Mouse (Mus musculus) erythroblast, embryonic 14.5 days (primary cell): ENCODE data around the gene Abcb9. TPM values are rescaled to one million over a fixed set of nuclear protein-coding genes. Genes with fewer than 3 reads are reported as not detected.

Source experiments
- H3K27me3 ChIP-seq: 2 replicates; pipeline ENCODE4 v1.6.1; 2012; ENCODE audit warnings: inconsistent platforms; ENCODE audit not compliant: control insufficient read depth
- H3K36me3 ChIP-seq: 2 replicates; pipeline ENCODE4 v1.6.1; 2012; ENCODE audit warnings: mild to moderate bottlenecking, inconsistent platforms; ENCODE audit not compliant: control insufficient read depth
- H3K4me1 ChIP-seq: 2 replicates; pipeline ENCODE4 v1.6.1; 2012; ENCODE audit warnings: inconsistent platforms; ENCODE audit not compliant: control insufficient read depth
- H3K4me3 ChIP-seq: replicated peaks from 2 replicates; pipeline ENCODE3; 2012; ENCODE audit warnings: moderate library complexity, mild to moderate bottlenecking, inconsistent platforms
- H3K9me3 ChIP-seq: 2 replicates; pipeline ENCODE4 v1.6.1; 2012; ENCODE audit warnings: low read length, inconsistent platforms, mixed read lengths; ENCODE audit not compliant: control insufficient read depth
- GATA1 ChIP-seq: IDR thresholded peaks from 2 replicates; pipeline ENCODE4 v1.6.1; 2012; ENCODE audit warnings: low read length, inconsistent platforms, mixed read lengths
- TAL1 ChIP-seq: IDR thresholded peaks from 3 replicates; pipeline ENCODE4 v1.6.1; 2012; ENCODE audit warnings: low read length, inconsistent platforms, mixed read lengths
- polyA plus RNA-seq: library from polyadenylated mRNA; stranded (reverse); fragments of >175 nt; gene quantifications from 2 replicates; pipeline ENCODE4 v1.2.3, GENCODE M21; 2012

Gene Abcb9
- polyA plus RNA-seq, 1 experiment: 4.7 TPM

- Histone ChIP-seq H3K36me3 (peaks cover 30% of the 10 kb centered on the region), H3K27me3 (no peaks in the 10 kb centered on the region), H3K9me3 (peaks cover 3% of the 10 kb centered on the region), H3K4me1 (peaks cover 68% of the 10 kb centered on the region), H3K4me3 (peak overlapping the region; percentile 87)
- TF ChIP-seq GATA1: no peak
These were observed 17.4 kb upstream of the Abcb9 start for GRCm38 (mm10) chr5:124113030-124113429.

- Histone ChIP-seq H3K4me3 (peak overlapping the region; percentile 87), H3K4me1 (peaks cover 64% of the 10 kb centered on the region), H3K27me3 (no peaks in the 10 kb centered on the region), H3K9me3 (peaks cover 3% of the 10 kb centered on the region), H3K36me3 (peaks cover 25% of the 10 kb centered on the region)
- TF ChIP-seq TAL1: no peak
- TF ChIP-seq GATA1: no peak
These were observed 16.9 kb upstream of the Abcb9 start for GRCm38 (mm10) chr5:124112531-124112930.

- peak within 1 kb of the TSS; percentile 87 for H3K4me3 ChIP-seq
- peaks cover 3% of the 10 kb centered on the region for H3K9me3 ChIP-seq
- no peaks in the 10 kb centered on the region for H3K27me3 ChIP-seq
- H3K36me3 ChIP-seq: peaks cover 18% of the 10 kb centered on the region
- H3K4me1 ChIP-seq: peaks cover 58% of the 10 kb centered on the region
- TF ChIP-seq GATA1: no peak
These were observed 16.3 kb upstream of the Abcb9 start, which contains the start of gene Ogfod2 for GRCm38 (mm10) chr5:124111742-124112497. Ogfod2 (plus strand) TSS chr5:124112297.

GRCm38 (mm10) chr5:124111077-124111741, 15.6 kb upstream of the Abcb9 start:
- peaks cover 3% of the 10 kb centered on the region for H3K9me3 ChIP-seq
- peak overlapping the region; percentile 87 for H3K4me3 ChIP-seq
- H3K4me1 ChIP-seq: peaks cover 51% of the 10 kb centered on the region
- no peaks in the 10 kb centered on the region for H3K27me3 ChIP-seq
- H3K36me3 ChIP-seq: peaks cover 16% of the 10 kb centered on the region
- no peak for TF ChIP-seq TAL1
- peak; percentile 31; the same call in 1 of the 2 replicates for TF ChIP-seq GATA1

- peaks cover 3% of the 10 kb centered on the region for H3K27me3 ChIP-seq
- H3K9me3 ChIP-seq: peaks cover 7% of the 10 kb centered on the region
- H3K4me1 ChIP-seq: no peaks in the 10 kb centered on the region
- no peaks in the 10 kb centered on the region for H3K36me3 ChIP-seq
- no peak overlapping the region for H3K4me3 ChIP-seq
- no peak for TF ChIP-seq GATA1
- TF ChIP-seq TAL1: no peak
These were observed 8.0 kb upstream of the Abcb9 start for GRCm38 (mm10) chr5:124103552-124103951.

GRCm38 (mm10) chr5:124103020-124103419, 7.4 kb upstream of the Abcb9 start:
- no peaks in the 10 kb centered on the region for H3K4me1 ChIP-seq
- H3K9me3 ChIP-seq: peaks cover 7% of the 10 kb centered on the region
- TF ChIP-seq TAL1: no peak
- no peak for TF ChIP-seq GATA1
- no peak overlapping the region for H3K4me3 ChIP-seq
- no peaks in the 10 kb centered on the region for H3K36me3 ChIP-seq
- peaks cover 3% of the 10 kb centered on the region for H3K27me3 ChIP-seq

GRCm38 (mm10) chr5:124102326-124102725, 6.7 kb upstream of the Abcb9 start:
- H3K4me3 ChIP-seq: no peak overlapping the region
- H3K9me3 ChIP-seq: peaks cover 7% of the 10 kb centered on the region
- TF ChIP-seq GATA1: no peak
- TF ChIP-seq TAL1: no peak
- no peaks in the 10 kb centered on the region for H3K36me3 ChIP-seq
- peaks cover 3% of the 10 kb centered on the region for H3K27me3 ChIP-seq
- H3K4me1 ChIP-seq: no peaks in the 10 kb centered on the region

GRCm38 (mm10) chr5:124100128-124101044, 4.8 kb upstream of the Abcb9 start:
- H3K36me3 ChIP-seq: no peaks in the 10 kb centered on the region
- H3K4me1 ChIP-seq: peaks cover 10% of the 10 kb centered on the region
- no peak for TF ChIP-seq TAL1
- TF ChIP-seq GATA1: no peak
- H3K27me3 ChIP-seq: peaks cover 3% of the 10 kb centered on the region
- H3K4me3 ChIP-seq: no peak overlapping the region
- H3K9me3 ChIP-seq: peaks cover 10% of the 10 kb centered on the region

- Histone ChIP-seq H3K27me3 (peaks cover 3% of the 10 kb centered on the region), H3K36me3 (peaks cover 4% of the 10 kb centered on the region), H3K4me3 (no peak overlapping the region), H3K9me3 (peaks cover 10% of the 10 kb centered on the region), H3K4me1 (peaks cover 25% of the 10 kb centered on the region)
- TF ChIP-seq TAL1: no peak
- no peak for TF ChIP-seq GATA1
These were observed 3.3 kb upstream of the Abcb9 start for GRCm38 (mm10) chr5:124098923-124099322.
